Mouse (Mus musculus) forebrain, embryonic 15.5 days (tissue): Measurements from ENCODE around the gene Vps13d. TPM values are rescaled to one million over a fixed set of nuclear protein-coding genes. Genes with fewer than 3 reads are reported as not detected.

Experiments
- ATAC-seq: fragments of 200-750 bp; cut with Nextera tagmentation; replicated peaks from 2 replicates; pipeline ENCODE4 v1.8.0; 2017; ENCODE audit warnings: mild to moderate bottlenecking, moderate TSS enrichment, moderate library complexity
- H3K27ac ChIP-seq: fragments of 300-500 bp; sonication (generic); replicated peaks from 2 replicates; pipeline ENCODE4 v1.5.1; 2015; ENCODE audit warnings: mild to moderate bottlenecking, inconsistent platforms
- H3K27me3 ChIP-seq: fragments of 300-500 bp; sonication (generic); 2 replicates; pipeline ENCODE4 v1.6.1; 2015; ENCODE audit warnings: inconsistent platforms
- H3K36me3 ChIP-seq: fragments of 300-500 bp; sonication (generic); 2 replicates; pipeline ENCODE4 v1.6.1; 2015; ENCODE audit warnings: mild to moderate bottlenecking, inconsistent platforms
- H3K4me1 ChIP-seq: fragments of 300-500 bp; sonication (generic); 2 replicates; pipeline ENCODE4 v1.6.1; 2015; ENCODE audit warnings: inconsistent platforms
- H3K4me2 ChIP-seq: fragments of 300-500 bp; sonication (generic); replicated peaks from 2 replicates; pipeline ENCODE4 v1.6.1; 2015; ENCODE audit warnings: mild to moderate bottlenecking, inconsistent platforms
- H3K4me3 ChIP-seq: fragments of 300-500 bp; sonication (generic); 2 replicates; pipeline ENCODE4 v1.5.1; 2015; ENCODE audit warnings: mild to moderate bottlenecking, inconsistent platforms
- H3K9ac ChIP-seq: fragments of 300-500 bp; sonication (generic); replicated peaks from 2 replicates; pipeline ENCODE4 v1.6.1; 2015; ENCODE audit warnings: mild to moderate bottlenecking, inconsistent platforms
- H3K9me3 ChIP-seq: fragments of 300-500 bp; sonication (generic); 2 replicates; pipeline ENCODE4 v1.6.1; 2016; ENCODE audit warnings: inconsistent platforms
- WGBS: fragments of 180-500 bp; shearing (Covaris S2); methylation state at CpG from one replicate; pipeline ENCODE4 v1.1.7; 2015; ENCODE audit warnings: mixed read lengths; 5-methylcytosine and 5-hydroxymethylcytosine counted together
- polyA plus RNA-seq: library from polyadenylated mRNA; unstranded; fragments of >200 nt; fragmentation: Nextera tagmentation; extraction: Ambion mirVana; gene quantifications from 2 replicates; pipeline ENCODE4 v1.2.1, GENCODE M21; 2015

Gene Vps13d
- polyA plus RNA-seq, 1 experiment from 2014 or later = 9.4 TPM

DNA sequence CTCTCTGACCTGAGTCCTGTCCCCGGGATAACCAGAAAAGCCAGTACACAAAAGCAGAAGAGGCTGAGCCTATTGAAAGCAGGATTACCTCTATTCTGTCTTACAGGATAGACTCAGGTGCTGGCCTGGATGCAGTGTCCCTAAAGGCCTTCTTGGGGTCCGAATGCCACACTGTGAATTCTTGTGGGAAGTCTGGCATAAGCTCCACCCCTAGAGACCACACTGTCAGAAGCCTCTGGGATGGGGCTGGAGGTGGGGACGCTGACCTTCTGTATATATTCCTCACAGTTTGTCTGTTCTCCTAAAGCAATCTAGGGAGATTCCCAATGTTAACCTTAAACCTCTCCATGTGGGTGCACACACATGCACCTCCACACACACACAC lies 244.5 kb downstream of the Vps13d start:
- Histone ChIP-seq H3K4me2 (no peak overlapping the region), H3K9me3 (no peaks in the 10 kb centered on the region), H3K9ac (no peak overlapping the region), H3K4me3 (no peak overlapping the region), H3K36me3 (no peaks in the 10 kb centered on the region), H3K4me1 (0 out of 2 replicates have a peak, but pooled peaks cover 4% of the 10 kb centered on the region), H3K27ac (no peak overlapping the region), H3K27me3 (no peaks in the 10 kb centered on the region)
- ATAC-seq = no peak
- WGBS = 69% methylated on average over 3 of the region's 3 CpGs

GRCm38 (mm10) chr4:144949441-144950326 lies 245.1 kb downstream of the Vps13d start:
- no peak overlapping the region for H3K9ac ChIP-seq
- H3K27ac ChIP-seq = no peak overlapping the region
- H3K36me3 ChIP-seq = no peaks in the 10 kb centered on the region
- 19% methylated on average over 9 of the region's 9 CpGs for WGBS
- H3K9me3 ChIP-seq = no peaks in the 10 kb centered on the region
- H3K27me3 ChIP-seq = no peaks in the 10 kb centered on the region
- H3K4me2 ChIP-seq = no peak overlapping the region
- no peak overlapping the region for H3K4me3 ChIP-seq
- H3K4me1 ChIP-seq = 0 out of 2 replicates have a peak, but pooled peaks cover 4% of the 10 kb centered on the region
- ATAC-seq = peak; percentile 61

DNA sequence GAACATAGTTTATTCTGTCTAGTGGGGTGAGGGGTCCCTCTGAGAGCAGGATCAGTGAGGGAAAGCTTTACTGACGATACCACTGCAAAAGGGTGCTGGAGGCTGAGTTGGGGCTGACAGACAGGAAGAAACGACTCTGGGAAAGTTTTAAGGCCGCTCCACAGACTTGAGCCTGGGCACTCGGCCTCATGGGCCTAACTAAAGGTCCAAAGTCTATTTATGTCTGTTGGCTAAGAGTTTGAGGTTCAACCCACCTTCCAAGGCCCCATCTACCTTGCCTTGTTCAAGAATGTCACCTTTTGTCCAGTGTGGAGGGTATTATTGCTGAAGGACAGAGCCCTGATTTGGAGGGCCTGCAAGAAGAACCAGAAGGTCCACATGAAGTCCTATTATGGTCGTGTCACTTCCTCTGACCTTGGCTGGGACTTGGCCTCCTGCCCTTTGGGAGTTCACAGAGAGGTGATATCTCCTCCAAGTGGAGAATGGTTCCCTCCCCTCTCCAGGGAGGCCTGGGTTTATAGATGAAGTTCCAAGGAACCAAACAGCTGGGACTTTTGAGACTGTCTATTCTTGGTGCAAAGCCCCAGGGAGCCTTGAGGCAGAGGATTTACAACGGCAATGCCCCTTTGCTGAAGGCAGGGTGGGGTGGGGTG lies 246.9 kb downstream of the Vps13d start:
- no peak for ATAC-seq
- Histone ChIP-seq H3K9ac (no peak overlapping the region), H3K4me1 (0 out of 2 replicates have a peak, but pooled peaks cover 4% of the 10 kb centered on the region), H3K9me3 (no peaks in the 10 kb centered on the region), H3K27ac (no peak overlapping the region), H3K4me3 (no peak overlapping the region), H3K36me3 (no peaks in the 10 kb centered on the region), H3K27me3 (no peaks in the 10 kb centered on the region), H3K4me2 (no peak overlapping the region)
- WGBS = 78% methylated on average over 6 of the region's 6 CpGs

GRCm38 (mm10) chr4:144943273-144943672 lies 251.5 kb downstream of the Vps13d start:
- H3K27me3 ChIP-seq = no peaks in the 10 kb centered on the region
- no peaks in the 10 kb centered on the region for H3K9me3 ChIP-seq
- no peak overlapping the region for H3K9ac ChIP-seq
- no peaks in the 10 kb centered on the region for H3K4me1 ChIP-seq
- H3K4me3 ChIP-seq = no peak overlapping the region
- WGBS = 91% methylated on average over 5 of the region's 5 CpGs
- no peak overlapping the region for H3K4me2 ChIP-seq
- no peak for ATAC-seq
- H3K36me3 ChIP-seq = no peaks in the 10 kb centered on the region
- no peak overlapping the region for H3K27ac ChIP-seq

DNA sequence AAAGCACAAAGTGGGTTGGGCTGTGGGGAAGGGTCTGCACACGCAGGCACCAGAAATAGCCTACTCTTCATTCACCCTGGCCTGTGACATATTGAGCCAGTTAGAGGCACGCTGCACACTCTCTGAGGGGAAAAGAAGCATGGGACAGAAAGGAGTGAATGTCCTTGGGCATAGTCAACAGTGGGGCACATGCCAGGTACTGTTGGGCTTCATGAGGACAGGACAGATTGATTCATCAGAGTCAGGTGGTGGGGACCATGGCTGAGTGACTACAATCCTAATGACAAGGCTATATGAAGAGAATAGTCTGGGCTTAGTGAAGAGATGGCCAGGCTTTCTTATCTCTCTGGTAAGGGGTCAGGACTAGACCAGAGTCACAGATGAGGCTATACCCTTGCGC lies 252.4 kb downstream of the Vps13d start:
- H3K4me2 ChIP-seq = no peak overlapping the region
- no peaks in the 10 kb centered on the region for H3K27me3 ChIP-seq
- no peak overlapping the region for H3K27ac ChIP-seq
- no peaks in the 10 kb centered on the region for H3K4me1 ChIP-seq
- WGBS = 95% methylated on average over 3 of the region's 3 CpGs
- H3K36me3 ChIP-seq = no peaks in the 10 kb centered on the region
- H3K4me3 ChIP-seq = no peak overlapping the region
- ATAC-seq = no peak
- no peaks in the 10 kb centered on the region for H3K9me3 ChIP-seq
- H3K9ac ChIP-seq = no peak overlapping the region

GRCm38 (mm10) chr4:144940796-144941462 lies 253.9 kb downstream of the Vps13d start:
- WGBS = 87% methylated on average over 13 of the region's 13 CpGs
- H3K4me3 ChIP-seq = no peak overlapping the region
- H3K9ac ChIP-seq = no peak overlapping the region
- no peak overlapping the region for H3K27ac ChIP-seq
- H3K9me3 ChIP-seq = no peaks in the 10 kb centered on the region
- no peaks in the 10 kb centered on the region for H3K4me1 ChIP-seq
- no peaks in the 10 kb centered on the region for H3K27me3 ChIP-seq
- no peak overlapping the region for H3K4me2 ChIP-seq
- H3K36me3 ChIP-seq = no peaks in the 10 kb centered on the region
- no peak for ATAC-seq

GRCm38 (mm10) chr4:144939847-144940411 lies 254.9 kb downstream of the Vps13d start:
- Histone ChIP-seq H3K4me2 (no peak overlapping the region), H3K27ac (no peak overlapping the region), H3K4me1 (no peaks in the 10 kb centered on the region), H3K9ac (no peak overlapping the region), H3K9me3 (no peaks in the 10 kb centered on the region), H3K27me3 (no peaks in the 10 kb centered on the region), H3K4me3 (no peak overlapping the region), H3K36me3 (no peaks in the 10 kb centered on the region)
- WGBS = 83% methylated on average over 4 of the region's 4 CpGs
- no peak for ATAC-seq

DNA sequence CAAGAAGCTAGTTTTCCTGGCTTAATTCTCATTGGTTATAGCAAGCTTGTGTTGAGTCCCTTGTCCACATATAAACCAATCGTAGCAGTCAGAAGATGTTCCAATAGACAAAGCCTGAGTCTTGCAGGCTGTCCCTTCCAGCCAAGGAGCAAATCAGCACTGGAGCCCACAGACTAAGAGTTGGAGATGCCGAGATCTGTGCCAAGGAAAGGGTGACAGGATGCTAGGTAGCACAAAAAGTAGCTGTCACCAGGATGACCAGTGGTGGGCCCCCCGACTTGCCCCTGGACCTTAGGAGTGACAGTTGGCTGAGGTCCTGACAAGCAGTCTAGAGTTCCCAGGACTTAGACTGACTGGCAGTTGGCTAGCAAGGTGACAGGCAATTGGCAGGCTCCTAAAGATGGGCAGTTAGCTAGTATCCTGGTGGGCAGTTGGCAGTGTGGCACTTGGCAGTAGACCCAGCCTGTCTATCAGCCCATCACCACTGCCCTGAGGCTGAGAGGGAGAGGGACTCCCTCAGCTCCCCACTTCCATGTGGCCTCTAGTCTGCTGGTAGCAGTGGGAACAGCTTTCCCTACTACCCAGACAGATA lies 258.1 kb downstream of the Vps13d start:
- Histone ChIP-seq H3K27ac (0 out of 2 replicates have a peak overlapping the region, but pooled peaks have one; percentile 23), H3K4me1 (no peaks in the 10 kb centered on the region), H3K27me3 (no peaks in the 10 kb centered on the region), H3K9me3 (no peaks in the 10 kb centered on the region), H3K4me2 (no peak overlapping the region), H3K9ac (no peak overlapping the region), H3K36me3 (no peaks in the 10 kb centered on the region), H3K4me3 (no peak overlapping the region)
- peak; percentile 94 for ATAC-seq
- WGBS = 70% methylated on average over 3 of the region's 3 CpGs

DNA sequence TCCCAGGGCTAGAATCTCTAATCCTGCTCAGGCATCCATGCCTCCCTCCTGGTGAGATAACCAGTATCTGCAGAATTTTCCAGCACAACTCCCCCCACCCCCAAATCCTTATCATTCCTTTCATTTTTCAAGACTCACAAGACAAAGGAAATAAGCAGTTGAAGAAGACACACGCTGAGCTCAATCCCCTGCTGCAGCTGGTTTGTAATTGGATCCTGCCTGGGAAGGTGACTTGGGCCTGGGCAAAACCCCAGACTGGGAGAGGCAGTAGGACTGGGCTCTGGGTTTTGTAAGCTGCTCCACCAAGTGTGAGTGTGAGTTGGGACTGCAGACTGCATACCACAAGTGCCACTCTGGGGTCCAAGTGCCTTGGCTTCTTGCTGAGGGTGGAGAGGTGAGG lies 260.3 kb downstream of the Vps13d start:
- H3K4me1 ChIP-seq = 0 out of 2 replicates have a peak, but pooled peaks cover 3% of the 10 kb centered on the region
- no peak overlapping the region for H3K4me2 ChIP-seq
- H3K36me3 ChIP-seq = no peaks in the 10 kb centered on the region
- no peaks in the 10 kb centered on the region for H3K27me3 ChIP-seq
- WGBS = 0% methylated on average over 1 of the region's 1 CpGs
- H3K27ac ChIP-seq = no peak overlapping the region
- H3K4me3 ChIP-seq = no peak overlapping the region
- H3K9ac ChIP-seq = no peak overlapping the region
- ATAC-seq = no peak
- no peaks in the 10 kb centered on the region for H3K9me3 ChIP-seq

GRCm38 (mm10) chr4:144931167-144931566 lies 263.6 kb downstream of the Vps13d start:
- no peak overlapping the region for H3K27ac ChIP-seq
- 0 out of 2 replicates have a peak, but pooled peaks cover 3% of the 10 kb centered on the region for H3K4me1 ChIP-seq
- no peaks in the 10 kb centered on the region for H3K9me3 ChIP-seq
- no peaks in the 10 kb centered on the region for H3K36me3 ChIP-seq
- WGBS = 93% methylated on average over 7 of the region's 7 CpGs
- no peaks in the 10 kb centered on the region for H3K27me3 ChIP-seq
- no peak overlapping the region for H3K4me2 ChIP-seq
- ATAC-seq = no peak
- H3K9ac ChIP-seq = no peak overlapping the region
- H3K4me3 ChIP-seq = no peak overlapping the region

- WGBS = 41% methylated on average over 10 of the region's 10 CpGs
- Histone ChIP-seq H3K9ac (no peak overlapping the region), H3K36me3 (no peaks in the 10 kb centered on the region), H3K4me1 (0 out of 2 replicates have a peak, but pooled peaks cover 3% of the 10 kb centered on the region), H3K4me2 (no peak overlapping the region), H3K4me3 (no peak overlapping the region), H3K27me3 (no peaks in the 10 kb centered on the region), H3K9me3 (no peaks in the 10 kb centered on the region), H3K27ac (peak overlapping the region; percentile 50; the same call in 1 of the 2 replicates)
- peak; percentile 75 for ATAC-seq
Observed at GRCm38 (mm10) chr4:144930366-144930765, 264.4 kb downstream of the Vps13d start.
